Mouse (Mus musculus): Measurements from ENCODE around the gene Lin28b.

DNA sequence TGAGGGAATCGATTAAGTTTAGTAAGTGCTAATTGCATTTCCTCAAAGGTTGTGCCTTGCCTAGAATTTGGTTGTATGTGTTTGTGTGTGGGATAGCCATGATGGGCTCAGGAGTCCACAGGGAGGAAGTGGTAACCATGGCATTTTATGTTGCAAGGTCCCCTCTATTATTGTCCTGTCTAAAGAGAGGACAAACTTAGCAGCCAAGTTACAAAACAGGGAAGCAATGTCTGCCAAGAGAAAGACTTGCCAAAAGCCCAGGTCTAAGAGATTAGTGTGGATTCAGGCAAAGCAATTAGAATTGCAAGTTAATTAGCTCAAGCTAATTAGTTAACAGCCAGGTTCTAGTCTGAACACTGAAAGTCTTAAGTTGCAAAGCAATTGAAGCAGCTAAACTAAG lies 14.1 kb upstream of the Lin28b start:
- TF ChIP-seq CTCF (IDR thresholded peaks at IDR 0.05; ENCODE audit: low read depth, low read length) (no peak), POLR2A (IDR thresholded peaks at IDR 0.05; ENCODE audit: extremely low read depth, insufficient read depth, low read length) (no peak)
